Mouse (Mus musculus): ENCODE results near the gene Lst1. TPM values are rescaled to one million over a fixed set of nuclear protein-coding genes. Genes with fewer than 3 reads are reported as not detected.
A peak's percentile ranks its signal among the peaks of the same experiment; 100 is the strongest.

Lst1 gene
- polyA plus RNA-seq, 1 experiment from 2014 or later = 21.1 TPM

DNA sequence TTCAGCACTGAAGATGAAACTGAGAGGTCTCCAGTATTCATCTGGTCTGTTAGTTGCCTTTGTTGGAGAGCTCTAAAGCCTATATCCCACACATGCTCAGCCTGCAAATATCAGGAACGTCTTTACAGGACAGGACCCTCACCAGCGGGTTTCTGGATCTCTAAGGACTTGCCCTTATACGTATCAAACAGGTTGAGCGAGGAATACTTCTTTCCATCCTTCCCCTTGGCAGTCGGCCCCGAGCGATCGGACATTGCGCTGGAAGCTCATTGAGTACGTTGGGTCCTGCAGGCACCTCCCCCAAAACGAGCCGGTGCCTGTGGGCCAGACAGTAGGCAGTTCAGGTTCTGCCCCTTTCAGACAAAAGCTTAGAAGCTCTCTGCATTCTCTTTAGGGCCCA is 25.5 kb downstream of the Lst1 start:
- peak overlapping the region; percentile 59 for H3K4me2 ChIP-seq (replicated peaks; ENCODE audit: low read depth, low read length)
- H3K4me3 ChIP-seq (ENCODE audit: low read depth, low read length) = peak overlapping the region; percentile 99
- H3K4me1 ChIP-seq (ENCODE audit: control insufficient read depth, insufficient read depth, low read length) = peaks cover 18% of the 10 kb centered on the region
- no peak overlapping the region for H3K27ac ChIP-seq (ENCODE audit: low read length)
- no peak for ATAC-seq (ENCODE audit: insufficient number of reproducible peaks, insufficient read depth, low FRiP score, low read depth)
- peak overlapping the region; percentile 100 for H3K9ac ChIP-seq (replicated peaks; ENCODE audit: low read depth, low read length)
- peaks cover 46% of the 10 kb centered on the region for H3K36me3 ChIP-seq (ENCODE audit: control insufficient read depth, insufficient read depth, low read length)
- no peaks in the 10 kb centered on the region for H3K9me3 ChIP-seq (ENCODE audit: control insufficient read depth, low read depth, low read length)
- H3K27me3 ChIP-seq (ENCODE audit: control insufficient read depth, insufficient read depth, low read length) = no peaks in the 10 kb centered on the region
- WGBS = 36% methylated on average over 12 of the region's 12 CpGs

- peak overlapping the region; percentile 99; the same call in 1 of the 2 replicates for H3K4me3 ChIP-seq (ENCODE audit: low read depth, low read length)
- no peak for ATAC-seq (ENCODE audit: insufficient number of reproducible peaks, insufficient read depth, low FRiP score, low read depth)
- H3K9me3 ChIP-seq (ENCODE audit: control insufficient read depth, low read depth, low read length) = no peaks in the 10 kb centered on the region
- H3K4me1 ChIP-seq (ENCODE audit: control insufficient read depth, insufficient read depth, low read length) = peaks cover 18% of the 10 kb centered on the region
- peaks cover 52% of the 10 kb centered on the region for H3K36me3 ChIP-seq (ENCODE audit: control insufficient read depth, insufficient read depth, low read length)
- H3K27ac ChIP-seq (ENCODE audit: low read length) = no peak overlapping the region
- no peak overlapping the region for H3K9ac ChIP-seq (replicated peaks; ENCODE audit: low read depth, low read length)
- no peaks in the 10 kb centered on the region for H3K27me3 ChIP-seq (ENCODE audit: control insufficient read depth, insufficient read depth, low read length)
- H3K4me2 ChIP-seq (replicated peaks; ENCODE audit: low read depth, low read length) = peak overlapping the region; percentile 59
- 71% methylated on average over 14 of the region's 14 CpGs for WGBS
These were observed 26.1 kb downstream of the Lst1 start for GRCm38 (mm10) chr17:35162121-35162520.

- H3K27me3 ChIP-seq (ENCODE audit: control insufficient read depth, insufficient read depth, low read length) = no peaks in the 10 kb centered on the region
- no peak overlapping the region for H3K4me2 ChIP-seq (replicated peaks; ENCODE audit: low read depth, low read length)
- no peak overlapping the region for H3K4me3 ChIP-seq (ENCODE audit: low read depth, low read length)
- H3K9ac ChIP-seq (replicated peaks; ENCODE audit: low read depth, low read length) = no peak overlapping the region
- H3K36me3 ChIP-seq (ENCODE audit: control insufficient read depth, insufficient read depth, low read length) = peaks cover 60% of the 10 kb centered on the region
- 81% methylated on average over 11 of the region's 11 CpGs for WGBS
- ATAC-seq (ENCODE audit: insufficient number of reproducible peaks, insufficient read depth, low FRiP score, low read depth) = no peak
- peaks cover 16% of the 10 kb centered on the region for H3K4me1 ChIP-seq (ENCODE audit: control insufficient read depth, insufficient read depth, low read length)
- H3K9me3 ChIP-seq (ENCODE audit: control insufficient read depth, low read depth, low read length) = no peaks in the 10 kb centered on the region
- no peak overlapping the region for H3K27ac ChIP-seq (ENCODE audit: low read length)
These were observed 26.8 kb downstream of the Lst1 start for GRCm38 (mm10) chr17:35161421-35161820.

DNA sequence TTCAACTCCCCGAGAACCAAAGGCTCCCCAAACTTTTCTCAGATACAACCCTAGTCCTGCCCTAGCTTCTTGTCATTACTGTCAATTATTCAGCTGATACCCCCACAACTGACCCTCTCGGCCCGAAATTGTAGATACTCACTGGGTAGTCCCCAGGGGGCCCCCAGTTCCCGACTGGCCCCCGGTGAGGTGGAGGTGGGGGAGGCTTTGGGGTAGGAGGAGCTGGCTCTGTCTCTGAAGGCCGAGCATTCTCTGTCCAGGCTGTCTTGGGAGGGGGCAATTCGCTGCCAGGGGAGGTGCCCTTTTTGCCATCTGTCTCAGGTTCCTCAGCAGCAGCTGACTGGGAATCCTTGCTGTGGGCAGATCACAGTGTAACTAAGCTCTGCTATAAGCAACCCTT is 28.6 kb downstream of the Lst1 start:
- Histone ChIP-seq H3K36me3 (ENCODE audit: control insufficient read depth, insufficient read depth, low read length) (peaks cover 77% of the 10 kb centered on the region), H3K4me3 (ENCODE audit: low read depth, low read length) (no peak overlapping the region), H3K9me3 (ENCODE audit: control insufficient read depth, low read depth, low read length) (no peaks in the 10 kb centered on the region), H3K4me1 (ENCODE audit: control insufficient read depth, insufficient read depth, low read length) (peaks cover 12% of the 10 kb centered on the region), H3K4me2 (replicated peaks; ENCODE audit: low read depth, low read length) (no peak overlapping the region), H3K27me3 (ENCODE audit: control insufficient read depth, insufficient read depth, low read length) (no peaks in the 10 kb centered on the region), H3K27ac (ENCODE audit: low read length) (no peak overlapping the region), H3K9ac (replicated peaks; ENCODE audit: low read depth, low read length) (no peak overlapping the region)
- no peak for ATAC-seq (ENCODE audit: insufficient number of reproducible peaks, insufficient read depth, low FRiP score, low read depth)
- WGBS = 87% methylated on average over 7 of the region's 7 CpGs

GRCm38 (mm10) chr17:35158850-35159593 is 29.2 kb downstream of the Lst1 start:
- Histone ChIP-seq H3K9me3 (ENCODE audit: control insufficient read depth, low read depth, low read length) (no peaks in the 10 kb centered on the region), H3K9ac (replicated peaks; ENCODE audit: low read depth, low read length) (no peak overlapping the region), H3K36me3 (ENCODE audit: control insufficient read depth, insufficient read depth, low read length) (peaks cover 83% of the 10 kb centered on the region), H3K4me1 (ENCODE audit: control insufficient read depth, insufficient read depth, low read length) (peaks cover 12% of the 10 kb centered on the region), H3K4me2 (replicated peaks; ENCODE audit: low read depth, low read length) (no peak overlapping the region), H3K27me3 (ENCODE audit: control insufficient read depth, insufficient read depth, low read length) (no peaks in the 10 kb centered on the region), H3K4me3 (ENCODE audit: low read depth, low read length) (no peak overlapping the region), H3K27ac (ENCODE audit: low read length) (no peak overlapping the region)
- WGBS = 90% methylated on average over 16 of the region's 16 CpGs
- ATAC-seq (ENCODE audit: insufficient number of reproducible peaks, insufficient read depth, low FRiP score, low read depth) = no peak

DNA sequence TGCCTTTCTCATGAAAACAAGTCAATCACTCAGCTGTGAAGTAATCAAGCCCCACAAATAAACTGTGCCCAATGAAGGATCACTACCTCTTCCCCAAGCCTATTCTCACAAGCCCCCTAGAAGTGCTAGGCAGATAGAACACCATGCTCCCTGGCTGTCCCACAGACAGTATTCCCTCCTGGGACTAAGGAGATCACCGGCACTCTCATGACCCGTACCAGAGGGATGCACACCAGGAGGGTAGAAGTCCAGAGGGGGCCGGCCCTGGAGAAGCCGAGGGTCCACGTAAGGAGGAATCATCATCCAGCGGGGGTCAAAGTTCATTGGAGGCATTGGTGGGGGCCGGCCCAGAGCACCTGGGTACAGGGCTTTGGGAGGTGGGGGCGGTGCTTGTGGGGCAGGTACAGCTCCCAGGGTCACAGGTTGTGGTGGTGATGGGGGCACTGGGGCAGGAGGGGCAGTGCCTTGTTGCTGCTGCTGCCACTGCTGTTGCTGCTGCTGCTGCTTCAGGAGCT is 30.5 kb downstream of the Lst1 start:
- H3K36me3 ChIP-seq (ENCODE audit: control insufficient read depth, insufficient read depth, low read length) = peaks cover 97% of the 10 kb centered on the region
- no peaks in the 10 kb centered on the region for H3K27me3 ChIP-seq (ENCODE audit: control insufficient read depth, insufficient read depth, low read length)
- ATAC-seq (ENCODE audit: insufficient number of reproducible peaks, insufficient read depth, low FRiP score, low read depth) = no peak
- H3K9ac ChIP-seq (replicated peaks; ENCODE audit: low read depth, low read length) = no peak overlapping the region
- no peaks in the 10 kb centered on the region for H3K9me3 ChIP-seq (ENCODE audit: control insufficient read depth, low read depth, low read length)
- H3K4me2 ChIP-seq (replicated peaks; ENCODE audit: low read depth, low read length) = no peak overlapping the region
- H3K4me3 ChIP-seq (ENCODE audit: low read depth, low read length) = no peak overlapping the region
- H3K27ac ChIP-seq (ENCODE audit: low read length) = no peak overlapping the region
- peaks cover 9% of the 10 kb centered on the region for H3K4me1 ChIP-seq (ENCODE audit: control insufficient read depth, insufficient read depth, low read length)
- 87% methylated on average over 8 of the region's 8 CpGs for WGBS

GRCm38 (mm10) chr17:35157254-35157653 is 31.0 kb downstream of the Lst1 start:
- Histone ChIP-seq H3K27me3 (ENCODE audit: control insufficient read depth, insufficient read depth, low read length) (no peaks in the 10 kb centered on the region), H3K27ac (ENCODE audit: low read length) (no peak overlapping the region), H3K9me3 (ENCODE audit: control insufficient read depth, low read depth, low read length) (no peaks in the 10 kb centered on the region), H3K4me3 (ENCODE audit: low read depth, low read length) (no peak overlapping the region), H3K4me2 (replicated peaks; ENCODE audit: low read depth, low read length) (no peak overlapping the region), H3K9ac (replicated peaks; ENCODE audit: low read depth, low read length) (no peak overlapping the region), H3K4me1 (ENCODE audit: control insufficient read depth, insufficient read depth, low read length) (peaks cover 4% of the 10 kb centered on the region; the same call in 1 of the 2 replicates), H3K36me3 (ENCODE audit: control insufficient read depth, insufficient read depth, low read length) (peaks cover 100% of the 10 kb centered on the region)
- WGBS = 89% methylated on average over 8 of the region's 8 CpGs
- ATAC-seq (ENCODE audit: insufficient number of reproducible peaks, insufficient read depth, low FRiP score, low read depth) = no peak

- no peak for ATAC-seq (ENCODE audit: insufficient number of reproducible peaks, insufficient read depth, low FRiP score, low read depth)
- no peaks in the 10 kb centered on the region for H3K9me3 ChIP-seq (ENCODE audit: control insufficient read depth, low read depth, low read length)
- H3K36me3 ChIP-seq (ENCODE audit: control insufficient read depth, insufficient read depth, low read length) = peaks cover 99% of the 10 kb centered on the region
- no peak overlapping the region for H3K9ac ChIP-seq (replicated peaks; ENCODE audit: low read depth, low read length)
- H3K4me2 ChIP-seq (replicated peaks; ENCODE audit: low read depth, low read length) = no peak overlapping the region
- no peaks in the 10 kb centered on the region for H3K27me3 ChIP-seq (ENCODE audit: control insufficient read depth, insufficient read depth, low read length)
- H3K27ac ChIP-seq (ENCODE audit: low read length) = no peak overlapping the region
- WGBS = 91% methylated on average over 33 of the region's 33 CpGs
- H3K4me1 ChIP-seq (ENCODE audit: control insufficient read depth, insufficient read depth, low read length) = no peaks in the 10 kb centered on the region
- no peak overlapping the region for H3K4me3 ChIP-seq (ENCODE audit: low read depth, low read length)
These were observed 31.6 kb downstream of the Lst1 start for GRCm38 (mm10) chr17:35156461-35157200.
